Mouse (Mus musculus) liver, postnatal 0 days (tissue): ENCODE measurements around the gene Pcgf6. TPM values are rescaled to one million over a fixed set of nuclear protein-coding genes. Genes with fewer than 3 reads are reported as not detected.

Source experiments
- ATAC-seq: fragments of 200-750 bp; cut with Nextera tagmentation; 2 replicates; pipeline ENCODE4 v1.8.0; 2017; ENCODE audit warnings: mild to moderate bottlenecking, moderate library complexity
- DNase-seq: peaks from one replicate; pipeline ENCODE4 v3.0.0-alpha.2; 2016
- H3K27ac ChIP-seq: fragments of 300-500 bp; sonication (generic); 2 replicates; pipeline ENCODE4 v1.5.1; 2014; ENCODE audit warnings: antibody characterized with exemption, moderate library complexity, mild to moderate bottlenecking, low read depth
- H3K27me3 ChIP-seq: fragments of 300-500 bp; sonication (generic); 2 replicates; pipeline ENCODE4 v1.6.1; 2014; ENCODE audit warnings: low read length, control low read depth, mixed read lengths; ENCODE audit not compliant: insufficient read depth
- H3K36me3 ChIP-seq: fragments of 300-500 bp; sonication (generic); replicated peaks from 2 replicates; pipeline ENCODE4 v1.6.1; 2014; ENCODE audit warnings: mild to moderate bottlenecking, control low read depth, low read length, moderate library complexity, mixed read lengths; ENCODE audit not compliant: insufficient read depth
- H3K4me1 ChIP-seq: fragments of 300-500 bp; sonication (generic); 2 replicates; pipeline ENCODE4 v1.6.1; 2014; ENCODE audit warnings: antibody characterized with exemption, mild to moderate bottlenecking, control low read depth; ENCODE audit not compliant: insufficient read depth
- H3K4me2 ChIP-seq: fragments of 300-500 bp; sonication (generic); 2 replicates; pipeline ENCODE4 v1.6.1; 2014; ENCODE audit warnings: low read depth, mild to moderate bottlenecking, low read length, moderate library complexity, mixed read lengths
- H3K4me3 ChIP-seq: fragments of 300-500 bp; sonication (generic); 2 replicates; pipeline ENCODE4 v1.5.1; 2014; ENCODE audit warnings: low read depth, low read length
- H3K9ac ChIP-seq: fragments of 300-500 bp; sonication (generic); replicated peaks from 2 replicates; pipeline ENCODE4 v1.6.1; 2014; ENCODE audit warnings: mild to moderate bottlenecking, moderate library complexity
- H3K9me3 ChIP-seq: fragments of 300-500 bp; sonication (generic); 2 replicates; pipeline ENCODE4 v1.6.1; 2016; ENCODE audit warnings: mild to moderate bottlenecking, control low read depth, low read length, mixed read lengths
- CTCF ChIP-seq: sonication (generic); IDR thresholded peaks from 2 replicates; pipeline ENCODE4 v1.5.1; 2016; ENCODE audit warnings: antibody characterized with exemption, low read depth
- EP300 ChIP-seq: IDR thresholded peaks from 2 replicates; pipeline ENCODE4 v1.6.1; 2016; ENCODE audit warnings: antibody characterized with exemption, low read depth, mild to moderate bottlenecking
- WGBS: fragments of 180-500 bp; shearing (Covaris S2); extraction: QIAGEN DNeasy Blood & Tissue Kit; methylation state at CpG from one replicate; pipeline ENCODE4 v1.1.7; 2014; ENCODE audit not compliant: insufficient replicate concordance; 5-methylcytosine and 5-hydroxymethylcytosine counted together
- polyA plus RNA-seq: library from polyadenylated mRNA; unstranded; fragments of >200 nt; fragmentation: Nextera tagmentation; extraction: Ambion mirVana; gene quantifications from 2 replicates; pipeline ENCODE4 v1.2.1, GENCODE M21; 2015

Gene Pcgf6
- polyA plus RNA-seq, 1 experiment from 2014 or later: 7.7 TPM

DNA sequence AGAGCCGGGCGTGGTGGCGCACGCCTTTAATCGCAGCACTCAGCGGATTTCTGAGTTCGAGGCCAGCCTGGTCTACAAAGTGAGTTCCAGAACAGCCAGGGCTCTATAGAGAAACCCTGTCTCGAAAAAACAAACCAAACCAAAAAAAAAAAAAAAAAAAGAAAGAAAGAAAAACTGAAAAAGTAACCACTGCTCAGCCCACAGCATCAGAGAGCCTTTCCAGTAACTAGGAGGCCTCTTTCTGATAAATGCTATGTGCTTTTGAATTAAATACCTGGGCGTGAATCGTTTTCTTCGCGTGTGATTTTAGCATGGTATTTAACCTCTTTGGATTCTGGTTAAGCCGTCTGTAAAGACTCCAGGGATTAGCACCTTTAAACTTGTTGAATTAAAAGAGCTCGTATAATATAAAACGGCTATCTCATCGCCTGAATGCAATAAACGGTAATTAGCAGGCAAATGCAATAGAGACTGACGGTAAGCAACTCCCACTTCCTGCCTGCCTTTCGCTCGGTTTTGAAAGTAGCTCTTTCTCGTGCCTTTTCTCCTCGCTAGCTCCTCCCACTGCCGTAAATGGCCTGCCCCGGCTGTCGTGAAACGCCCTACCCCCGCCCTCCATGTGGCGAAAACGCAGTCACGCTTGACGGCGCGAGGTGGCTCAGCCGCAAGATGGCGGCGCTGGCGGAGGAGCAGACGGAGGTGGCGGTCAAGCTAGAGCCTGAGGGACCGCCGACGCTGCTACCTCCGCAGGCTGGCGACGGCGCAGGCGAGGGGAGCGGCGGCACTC lies 16.6 kb upstream of the Pcgf6 start, which contains the start of gene Taf5:
Gene Taf5, plus strand, starts transcription at position 651 of the 787 bp plus-strand sequence.
- peak within 1 kb of the TSS; percentile 93 for H3K9ac ChIP-seq
- H3K4me3 ChIP-seq: peak within 1 kb of the TSS; percentile 92
- ATAC-seq (peak; percentile 77), DNase-seq (peak; percentile 98)
- H3K36me3 ChIP-seq: peaks cover 15% of the 10 kb centered on the region
- TF ChIP-seq CTCF (peak; percentile 28), EP300 (no peak)
- peak within 1 kb of the TSS; percentile 83 for H3K4me2 ChIP-seq
- WGBS: 10% methylated on average over 46 of the region's 49 CpGs
- H3K4me1 ChIP-seq: peaks cover 9% of the 10 kb centered on the region
- no peaks in the 10 kb centered on the region for H3K27me3 ChIP-seq
- H3K27ac ChIP-seq: peak within 1 kb of the TSS; percentile 88
- H3K9me3 ChIP-seq: no peaks in the 10 kb centered on the region

DNA sequence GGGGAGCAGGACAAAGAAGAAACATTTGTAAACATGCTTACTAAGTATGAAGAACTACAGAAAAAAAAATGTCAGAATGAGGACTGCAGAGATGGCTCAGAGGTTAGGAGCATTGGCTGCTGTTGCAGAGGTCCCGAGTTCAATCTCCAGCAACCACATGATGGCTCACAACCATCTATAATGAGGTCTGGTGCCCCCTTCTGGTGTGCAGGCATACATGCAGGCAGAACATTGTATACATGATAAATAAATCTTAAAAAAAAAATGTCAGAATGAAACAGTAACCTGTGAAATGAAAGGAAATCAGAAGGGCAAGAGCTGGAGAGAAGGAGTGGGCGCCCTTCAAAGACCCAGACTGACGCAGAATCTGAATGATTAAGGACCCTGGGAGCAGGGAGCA lies 15.2 kb upstream of the Pcgf6 start:
- DNase-seq (no peak), ATAC-seq (no peak)

DNA sequence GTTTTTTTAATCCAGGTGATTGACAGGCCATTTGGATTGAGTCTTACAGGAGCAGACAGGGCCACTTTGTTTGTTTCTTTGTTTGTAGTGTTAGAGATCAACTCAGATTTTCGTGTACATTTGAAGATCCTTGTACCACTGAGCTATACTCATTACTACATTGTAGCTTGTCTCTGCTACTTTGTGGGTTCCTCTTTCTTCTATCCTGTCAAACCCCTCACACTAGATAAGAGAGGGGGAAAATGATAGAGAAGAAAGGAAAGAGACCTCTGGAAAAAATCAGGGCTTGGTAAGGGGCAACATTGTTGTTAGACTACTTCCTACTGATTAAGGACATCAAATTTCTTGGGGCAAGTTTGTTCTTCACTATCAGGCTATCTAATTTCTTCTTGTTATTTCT lies 7.0 kb upstream of the Pcgf6 start:
- 52% methylated on average over 1 of the region's 1 CpGs for WGBS

More for the DNA sequence above, 15.2 kb upstream of the Pcgf6 start:
- no peaks in the 10 kb centered on the region for H3K9me3 ChIP-seq
- TF ChIP-seq CTCF (peak; percentile 36), EP300 (no peak)
- peaks cover 3% of the 10 kb centered on the region for H3K36me3 ChIP-seq
- H3K4me1 ChIP-seq: peaks cover 9% of the 10 kb centered on the region
- H3K4me3 ChIP-seq: no peak overlapping the region
- no peaks in the 10 kb centered on the region for H3K27me3 ChIP-seq
- H3K4me2 ChIP-seq: no peak overlapping the region
- H3K27ac ChIP-seq: no peak overlapping the region
- WGBS: 85% methylated on average over 3 of the region's 3 CpGs
- no peak overlapping the region for H3K9ac ChIP-seq

DNA sequence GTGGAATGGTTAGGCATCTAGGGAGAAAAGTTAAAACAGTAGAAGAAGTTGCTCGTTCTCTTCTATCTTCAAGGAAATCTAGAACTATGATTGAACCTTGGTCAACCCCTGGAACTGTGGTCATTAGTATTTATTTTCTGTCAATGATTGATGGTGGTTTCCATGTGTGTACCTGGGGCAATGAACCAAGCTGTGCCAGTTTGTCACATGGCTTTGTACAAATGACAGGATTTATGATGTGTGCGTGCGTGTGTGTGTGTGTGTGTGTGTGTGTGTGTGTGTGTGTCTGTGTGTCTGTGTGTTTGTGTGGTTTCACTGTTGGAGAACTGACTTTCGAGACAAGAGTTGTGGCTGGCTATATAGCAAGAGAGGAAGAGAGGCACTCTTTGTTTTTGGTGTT lies 2.8 kb upstream of the Pcgf6 start:
- ATAC-seq: peak; percentile 83
- Histone ChIP-seq H3K4me3 (no peak overlapping the region), H3K27me3 (no peaks in the 10 kb centered on the region), H3K4me2 (no peak overlapping the region), H3K27ac (peak overlapping the region; percentile 82), H3K36me3 (no peaks in the 10 kb centered on the region), H3K9me3 (no peaks in the 10 kb centered on the region), H3K4me1 (peaks cover 15% of the 10 kb centered on the region), H3K9ac (no peak overlapping the region)
- peak; percentile 49 for DNase-seq
- TF ChIP-seq EP300: no peak
- no peak for TF ChIP-seq CTCF
- 57% methylated on average over 4 of the region's 4 CpGs for WGBS

More for the DNA sequence above, 7.0 kb upstream of the Pcgf6 start:
- Histone ChIP-seq H3K9ac (no peak overlapping the region), H3K27ac (no peak overlapping the region), H3K4me3 (no peak overlapping the region), H3K4me1 (no peaks in the 10 kb centered on the region; the same call in 1 of the 2 replicates), H3K9me3 (no peaks in the 10 kb centered on the region), H3K36me3 (no peaks in the 10 kb centered on the region), H3K4me2 (no peak overlapping the region), H3K27me3 (no peaks in the 10 kb centered on the region)
- TF ChIP-seq EP300: no peak
- TF ChIP-seq CTCF: no peak
- DNase-seq: no peak
- no peak for ATAC-seq

DNA sequence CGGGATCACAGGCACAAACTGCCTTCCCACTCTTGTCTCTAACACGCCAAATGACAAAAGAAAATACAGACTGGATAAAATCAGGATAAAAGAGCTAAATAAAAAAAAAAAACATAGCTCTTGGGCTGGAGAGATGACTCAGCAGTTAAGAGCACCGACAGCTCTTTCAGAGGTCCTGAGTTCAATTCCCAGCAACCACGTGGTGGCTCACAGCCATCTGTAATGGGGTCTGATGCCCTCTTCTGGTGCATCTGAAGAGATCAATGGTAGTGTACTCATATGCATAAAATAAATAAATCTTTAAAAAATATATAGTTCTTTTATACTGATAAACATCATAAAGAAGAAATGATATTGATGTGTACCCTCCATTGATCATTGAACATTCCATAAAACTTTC lies 2.2 kb upstream of the Pcgf6 start:
- peaks cover 15% of the 10 kb centered on the region for H3K4me1 ChIP-seq
- TF ChIP-seq EP300 (no peak), CTCF (0 out of 2 replicates have a peak, but pooled peaks have one; percentile 10)
- no peaks in the 10 kb centered on the region for H3K27me3 ChIP-seq
- H3K4me3 ChIP-seq: no peak overlapping the region
- ATAC-seq: 0 out of 2 replicates have a peak, but pooled peaks have one; percentile 1
- WGBS: 63% methylated on average over 4 of the region's 4 CpGs
- H3K4me2 ChIP-seq: no peak overlapping the region
- DNase-seq: no peak
- 0 out of 2 replicates have a peak, but pooled peaks cover 4% of the 10 kb centered on the region for H3K36me3 ChIP-seq
- peak overlapping the region; percentile 82 for H3K27ac ChIP-seq
- H3K9ac ChIP-seq: no peak overlapping the region
- H3K9me3 ChIP-seq: no peaks in the 10 kb centered on the region

DNA sequence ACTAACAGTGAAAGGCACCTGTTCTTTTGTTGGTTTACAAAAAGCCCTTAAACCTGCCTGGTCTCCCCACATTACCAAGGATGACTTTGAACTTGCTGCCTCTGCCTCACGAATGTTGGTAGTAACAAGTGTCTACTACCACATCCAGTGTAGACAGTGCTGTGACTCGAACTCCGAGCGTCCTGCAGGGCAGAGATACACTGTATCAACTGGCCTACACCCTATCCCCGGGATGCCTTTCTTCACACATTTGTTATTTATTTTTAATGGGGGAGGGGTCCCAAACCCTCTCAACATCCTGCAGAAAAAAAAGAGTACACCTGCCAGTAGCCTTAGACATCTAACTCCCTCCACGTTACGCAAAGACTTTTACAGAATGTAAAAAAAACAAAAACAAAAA lies 866 bp downstream of the Pcgf6 start:
- Histone ChIP-seq H3K4me1 (peaks cover 15% of the 10 kb centered on the region), H3K36me3 (0 out of 2 replicates have a peak, but pooled peaks cover 9% of the 10 kb centered on the region), H3K4me2 (peak overlapping the region; percentile 97), H3K4me3 (peak overlapping the region; percentile 84), H3K27ac (peak overlapping the region; percentile 85; the same call in 1 of the 2 replicates), H3K27me3 (no peaks in the 10 kb centered on the region), H3K9me3 (no peaks in the 10 kb centered on the region), H3K9ac (peak overlapping the region; percentile 83)
- DNase-seq (no peak), ATAC-seq (no peak)
- 7% methylated on average over 7 of the region's 7 CpGs for WGBS
- no peak for TF ChIP-seq CTCF
- no peak for TF ChIP-seq EP300
